In genomic region chr5:99035961-99036360, GRCm38 (mm10) we compare ENCODE assay signal across 8 mouse cellular contexts. TPM values are rescaled to one million over a fixed set of nuclear protein-coding genes. Genes with fewer than 3 reads are reported as not detected.
DNase-seq lines count a peak whose midpoint lies in the region; ATAC-seq and TF ChIP-seq lines count a peak whose summit lies in the region.

No protein-coding gene starts in this region.

- no peak for TF ChIP-seq EP300 in lung, postnatal 0 days (IDR thresholded peaks at IDR 0.05)
- no peak for TF ChIP-seq EP300 in stomach, postnatal 0 days (optimal IDR thresholded peaks at IDR 0.05)

- H3K9ac ChIP-seq in lung, postnatal 0 days (replicated peaks; ENCODE audit: low read depth): no peak overlapping the region
- no peak overlapping the region for H3K9ac ChIP-seq in limb, embryonic 11.5 days (ENCODE audit: low read length)
- H3K9ac ChIP-seq in stomach, postnatal 0 days (ENCODE audit: low read length): no peak overlapping the region

- peak overlapping the region; percentile 83 for H3K4me2 ChIP-seq in lung, postnatal 0 days (replicated peaks; ENCODE audit: low read depth, low read length)
- H3K4me2 ChIP-seq in limb, embryonic 11.5 days (ENCODE audit: low read depth, severe bottlenecking): no peak overlapping the region; the same call in 1 of the 2 replicates
- H3K4me2 ChIP-seq in stomach, postnatal 0 days (replicated peaks; ENCODE audit: low read depth): peak overlapping the region; percentile 97; the same call in 1 of the 2 replicates

- DNase-seq in embryo, embryonic 10 days (ENCODE audit: low spot score): peak; percentile 7
- no peak for DNase-seq in embryo, embryonic 9.5 days (ENCODE audit: extremely low spot score)
- no peak for DNase-seq in lung, postnatal 0 days (ENCODE audit: low spot score)
- no peak for DNase-seq in lung, postnatal 10 days
- DNase-seq in limb, embryonic 11.5 days (ENCODE audit: low spot score): peak; percentile 19
- no peak for DNase-seq in stomach, postnatal 0 days (ENCODE audit: low spot score)
- no peak for DNase-seq in spleen, adult 12 weeks (ENCODE audit: low spot score)

- peak overlapping the region; percentile 52 for H3K4me3 ChIP-seq in lung, postnatal 0 days (ENCODE audit: low read depth, low read length)
- H3K4me3 ChIP-seq in limb, embryonic 11.5 days (ENCODE audit: low read depth, low read length): no peak overlapping the region
- H3K4me3 ChIP-seq in stomach, postnatal 0 days (ENCODE audit: low read depth, low read length): no peak overlapping the region

- 59% methylated on average over 9 of the region's 9 CpGs for WGBS in lung, postnatal 0 days
- 56% methylated on average over 9 of the region's 9 CpGs for WGBS in limb, embryonic 11.5 days
- 68% methylated on average over 9 of the region's 9 CpGs for WGBS in stomach, postnatal 0 days

- no peak for TF ChIP-seq CTCF in lung, postnatal 0 days (IDR thresholded peaks at IDR 0.05)
- no peak for TF ChIP-seq CTCF in stomach, postnatal 0 days (IDR thresholded peaks at IDR 0.05; ENCODE audit: low read depth)

- no peak for ATAC-seq in lung, postnatal 0 days
- ATAC-seq in limb, embryonic 11.5 days (ENCODE audit: insufficient number of reproducible peaks, low FRiP score, low TSS enrichment, low read depth): no peak
- ATAC-seq in stomach, postnatal 0 days (ENCODE audit: low FRiP score, low TSS enrichment): no peak
- ATAC-seq in monocyte, adult 5-6 weeks (replicated peaks; ENCODE audit: insufficient number of reproducible peaks, low FRiP score, low TSS enrichment, poor library complexity, severe bottlenecking): no peak

- no peaks in the 10 kb centered on the region for H3K9me3 ChIP-seq in lung, postnatal 0 days (ENCODE audit: low read length)
- H3K9me3 ChIP-seq in limb, embryonic 11.5 days (ENCODE audit: control insufficient read depth, low read length): no peaks in the 10 kb centered on the region
- H3K9me3 ChIP-seq in stomach, postnatal 0 days (ENCODE audit: control insufficient read depth, low read length): no peaks in the 10 kb centered on the region

- H3K27ac ChIP-seq in lung, postnatal 0 days (ENCODE audit: low read length): no peak overlapping the region
- H3K27ac ChIP-seq in limb, embryonic 11.5 days (replicated peaks; ENCODE audit: low read depth, low read length): no peak overlapping the region
- H3K27ac ChIP-seq in stomach, postnatal 0 days (replicated peaks): no peak overlapping the region

- no peaks in the 10 kb centered on the region for H3K4me1 ChIP-seq in lung, postnatal 0 days (ENCODE audit: insufficient read depth, low read depth, low read length)
- no peaks in the 10 kb centered on the region for H3K4me1 ChIP-seq in limb, embryonic 11.5 days (ENCODE audit: control insufficient read depth, insufficient read depth, low read length)
- H3K4me1 ChIP-seq in stomach, postnatal 0 days (replicated peaks; ENCODE audit: control insufficient read depth, insufficient read depth): no peaks in the 10 kb centered on the region

- no peaks in the 10 kb centered on the region for H3K36me3 ChIP-seq in lung, postnatal 0 days (ENCODE audit: insufficient read depth, low read length)
- no peaks in the 10 kb centered on the region for H3K36me3 ChIP-seq in limb, embryonic 11.5 days (ENCODE audit: control insufficient read depth, insufficient read depth, low read length)
- no peaks in the 10 kb centered on the region for H3K36me3 ChIP-seq in stomach, postnatal 0 days (ENCODE audit: control insufficient read depth, insufficient read depth, low read length)

- peaks cover 15% of the 10 kb centered on the region; the same call in 1 of the 2 replicates for H3K27me3 ChIP-seq in lung, postnatal 0 days (replicated peaks; ENCODE audit: insufficient read depth, low read length)
- H3K27me3 ChIP-seq in limb, embryonic 11.5 days (ENCODE audit: control insufficient read depth, insufficient read depth, low read length): peaks cover 15% of the 10 kb centered on the region; the same call in 1 of the 2 replicates
- H3K27me3 ChIP-seq in stomach, postnatal 0 days (ENCODE audit: control insufficient read depth, insufficient read depth, low read length): no peaks in the 10 kb centered on the region

RNA-seq across cellular contexts. Expression of gene Prkg2, which starts 1.2 kb away (rescaled TPM):
- 9.2 and 10.9 TPM in 2 replicates for polyA plus RNA-seq in lung, postnatal 0 days (2015; fragmentation: Nextera tagmentation; extraction: Ambion mirVana)
- 1.7 TPM in 2 replicates for polyA plus RNA-seq in limb, embryonic 11.5 days (2014; fragmentation: Nextera tagmentation; extraction: Ambion mirVana)
- polyA plus RNA-seq in stomach, postnatal 0 days (2015; fragmentation: Nextera tagmentation; extraction: Ambion mirVana): 0.67 and 0.83 TPM in 2 replicates
- not detected in 3 replicates for total RNA-seq in monocyte, adult 5-6 weeks (2017)

Comparison
In these comparisons a context has a peak if more than half of its experiments do, and no peak if none do; other contexts are left out.
1. DNase-seq: peak in embryo, embryonic 10 days (single experiment) and limb, embryonic 11.5 days (single experiment); none in embryo, embryonic 9.5 days (single experiment), lung, postnatal 0 days (single experiment), lung, postnatal 10 days (single experiment), stomach, postnatal 0 days (single experiment) and spleen, adult 12 weeks (single experiment).